Mouse (Mus musculus) midbrain, embryonic 10.5 days (tissue): ENCODE data around the gene Cfap52. TPM values are rescaled to one million over a fixed set of nuclear protein-coding genes. Genes with fewer than 3 reads are reported as not detected.

ENCODE experiments used
- DNase-seq: peaks from one replicate; pipeline ENCODE4 v3.0.0-alpha.2; 2017; ENCODE audit warnings: low spot score
- H3K27ac ChIP-seq: fragments of 300-500 bp; sonication (generic); replicated peaks from 2 replicates; pipeline ENCODE4 v1.5.1; 2016; ENCODE audit warnings: mild to moderate bottlenecking
- H3K27me3 ChIP-seq: fragments of 300-500 bp; sonication (generic); 2 replicates; pipeline ENCODE4 v1.6.1; 2016; ENCODE audit warnings: low read depth, mild to moderate bottlenecking; ENCODE audit not compliant: poor library complexity, severe bottlenecking
- H3K36me3 ChIP-seq: fragments of 300-500 bp; sonication (generic); 2 replicates; pipeline ENCODE4 v1.6.1; 2016; ENCODE audit warnings: mild to moderate bottlenecking, moderate library complexity
- H3K4me1 ChIP-seq: fragments of 300-500 bp; sonication (generic); 2 replicates; pipeline ENCODE4 v1.6.1; 2016
- H3K4me3 ChIP-seq: fragments of 300-500 bp; sonication (generic); 2 replicates; pipeline ENCODE4 v1.5.1; 2016; ENCODE audit warnings: mild to moderate bottlenecking, moderate library complexity
- H3K9me3 ChIP-seq: fragments of 300-500 bp; sonication (generic); replicated peaks from 2 replicates; pipeline ENCODE4 v1.6.1; 2016; ENCODE audit warnings: mild to moderate bottlenecking
- WGBS: fragments of 180-500 bp; shearing (Covaris S2); methylation state at CpG from one replicate; pipeline ENCODE4 v1.1.7; 2016; 5-methylcytosine and 5-hydroxymethylcytosine counted together
- polyA plus RNA-seq: library from polyadenylated mRNA; unstranded; fragments of >200 nt; fragmentation: Nextera tagmentation; extraction: Ambion mirVana; gene quantifications from 2 replicates; pipeline ENCODE4 v1.2.1, GENCODE M21; 2016

Gene Cfap52
- polyA plus RNA-seq, 1 experiment from 2014 or later, result 0.78 TPM

DNA sequence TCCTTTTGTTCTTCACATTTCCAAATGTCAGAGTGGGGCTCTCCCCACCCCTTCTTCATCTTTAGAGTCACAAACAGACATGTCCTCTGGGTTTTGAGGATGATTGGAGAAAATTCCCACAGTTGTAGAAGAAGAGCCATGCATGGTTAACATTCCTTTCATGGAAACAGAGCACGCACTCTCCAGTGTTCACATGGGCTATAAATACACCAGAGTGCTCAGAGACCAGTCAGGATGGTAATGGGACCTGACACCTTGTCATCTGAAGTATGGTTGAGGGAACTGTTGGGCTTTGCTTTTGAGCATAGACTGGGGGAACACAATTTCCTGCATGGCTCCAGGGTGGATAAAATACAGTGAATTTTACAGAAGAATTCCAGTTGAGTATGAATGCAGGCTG, 7.2 kb upstream of the Cfap52 start:
- Histone ChIP-seq H3K4me1 (peaks cover 28% of the 10 kb centered on the region), H3K27ac (no peak overlapping the region), H3K27me3 (peaks cover 15% of the 10 kb centered on the region), H3K36me3 (peaks cover 26% of the 10 kb centered on the region), H3K9me3 (no peaks in the 10 kb centered on the region), H3K4me3 (no peak overlapping the region)
- no peak for DNase-seq
- 82% methylated on average over 1 of the region's 1 CpGs for WGBS

DNA sequence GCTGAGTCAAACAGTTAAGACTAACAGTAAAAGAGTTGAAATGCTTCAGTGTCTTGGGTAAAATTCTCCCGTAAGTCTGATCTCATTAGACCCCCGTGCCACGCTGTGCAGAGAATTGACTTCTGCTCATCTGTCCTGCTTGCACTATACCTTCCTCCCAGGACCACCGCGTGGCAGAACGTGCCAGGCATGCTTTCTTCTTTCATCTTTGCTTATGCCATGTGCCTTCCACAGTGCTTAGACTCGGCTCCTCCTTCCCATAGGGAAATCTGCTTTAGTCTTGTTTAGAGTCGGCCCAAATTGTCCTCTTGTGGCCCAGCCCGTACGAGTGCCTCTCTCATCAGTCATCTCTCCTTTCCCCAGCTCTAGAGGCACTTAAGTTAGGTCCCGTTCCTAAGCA, 2.4 kb upstream of the Cfap52 start:
- Histone ChIP-seq H3K36me3 (peaks cover 14% of the 10 kb centered on the region), H3K27me3 (no peaks in the 10 kb centered on the region), H3K4me3 (no peak overlapping the region), H3K27ac (no peak overlapping the region), H3K9me3 (no peaks in the 10 kb centered on the region), H3K4me1 (peaks cover 33% of the 10 kb centered on the region)
- 72% methylated on average over 11 of the region's 11 CpGs for WGBS
- no peak for DNase-seq

DNA sequence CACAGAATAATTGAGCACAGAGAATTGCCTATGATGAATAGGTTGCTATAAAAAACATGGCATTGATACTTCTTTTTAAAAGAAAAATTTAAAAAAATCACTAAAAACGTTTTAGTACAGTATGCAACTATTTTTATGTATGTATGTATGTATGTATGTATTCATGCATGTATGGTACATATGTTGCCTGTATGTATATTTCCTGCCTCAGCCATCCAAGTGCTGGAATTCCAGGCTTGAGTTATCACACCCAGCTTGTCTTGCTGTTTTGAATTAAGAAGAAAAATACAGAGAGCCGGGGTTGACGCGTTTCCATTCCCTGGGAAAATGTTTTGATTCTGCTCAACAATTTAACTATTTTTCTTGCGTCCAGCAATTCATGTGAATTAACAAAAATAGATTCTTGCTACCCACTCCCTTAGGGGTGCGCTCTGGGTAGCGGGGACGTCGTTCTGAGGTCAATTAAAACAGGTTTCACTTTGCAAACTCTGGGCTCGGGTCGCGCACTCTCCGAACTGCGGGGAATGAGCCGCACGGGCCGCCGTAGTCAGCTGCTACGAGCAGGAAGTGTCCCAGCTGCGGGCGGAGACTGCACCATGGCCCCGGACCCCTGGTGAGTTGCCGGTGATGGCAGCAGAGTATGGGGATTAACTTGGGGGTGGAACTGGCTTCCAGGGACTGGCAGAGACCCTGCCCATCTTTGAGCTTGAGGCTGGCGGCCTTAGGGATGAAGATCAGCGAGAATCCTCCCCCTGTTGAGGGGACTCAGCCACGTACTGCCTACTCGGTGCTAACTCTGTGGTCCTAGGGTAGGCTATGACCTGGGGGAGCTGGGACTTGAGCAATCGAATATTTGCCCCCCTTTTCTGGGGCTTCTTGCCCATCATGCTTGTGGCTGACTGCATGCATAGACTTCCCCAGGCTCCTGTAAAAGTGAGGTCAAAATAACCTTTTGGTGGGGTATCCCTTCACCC, 741 bp upstream of the Cfap52 start, which contains the start of gene Stx8:
Gene Stx8 (plus strand): TSS at position 289 of the 974 bp plus-strand sequence.
- Histone ChIP-seq H3K36me3 (peaks cover 11% of the 10 kb centered on the region), H3K4me1 (peaks cover 33% of the 10 kb centered on the region), H3K27me3 (no peaks in the 10 kb centered on the region), H3K27ac (peak within 1 kb of the TSS; percentile 85), H3K9me3 (no peaks in the 10 kb centered on the region), H3K4me3 (peak within 1 kb of the TSS; percentile 91)
- peak; percentile 91 for DNase-seq
- WGBS, result under 1% methylated on average over 28 of the region's 28 CpGs

DNA sequence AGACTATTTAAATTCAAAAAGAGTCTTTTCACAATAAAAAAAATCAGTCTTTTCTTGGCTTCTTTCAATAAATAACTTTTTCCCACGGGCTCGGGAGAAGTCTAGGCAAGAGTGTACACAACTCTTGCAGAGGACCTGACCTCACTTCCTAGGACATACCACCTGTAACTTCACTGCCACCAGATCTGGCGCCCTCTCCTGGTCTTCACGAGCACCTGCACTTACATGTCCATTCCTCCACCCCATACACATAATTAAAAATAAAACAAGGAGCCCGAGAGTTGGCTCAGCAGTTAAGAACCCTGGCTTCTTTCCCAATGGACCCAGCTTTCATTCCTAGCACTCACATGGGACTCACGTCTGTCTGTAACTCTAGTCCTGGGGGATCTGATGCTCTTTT, 1.3 kb downstream of the Cfap52 start:
- DNase-seq, result no peak

DNA sequence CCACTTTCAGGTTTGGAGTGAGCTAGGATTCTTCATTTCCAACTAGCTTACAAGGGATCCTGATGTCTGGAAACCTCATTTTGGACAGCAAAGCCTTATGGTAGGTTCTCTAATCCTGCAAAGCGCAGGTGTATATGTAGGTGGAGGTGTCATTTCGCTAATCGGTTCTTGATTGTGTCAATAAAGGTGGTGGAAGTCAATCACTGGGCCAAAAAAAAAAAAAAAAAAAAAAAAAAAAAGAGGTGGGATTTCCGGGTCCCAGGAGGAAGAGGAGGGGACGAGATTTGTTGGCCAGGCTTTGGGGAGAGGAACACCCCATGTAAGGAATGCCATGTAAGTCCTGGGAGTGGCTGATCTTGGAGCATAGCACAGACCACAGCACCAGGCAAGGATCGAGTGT, 11.0 kb downstream of the Cfap52 start:
- no peak overlapping the region for H3K27ac ChIP-seq
- H3K36me3 ChIP-seq, result no peaks in the 10 kb centered on the region
- no peak for DNase-seq
- no peaks in the 10 kb centered on the region for H3K9me3 ChIP-seq
- no peaks in the 10 kb centered on the region for H3K4me1 ChIP-seq
- no peak overlapping the region for H3K4me3 ChIP-seq
- 92% methylated on average over 6 of the region's 6 CpGs for WGBS
- no peaks in the 10 kb centered on the region for H3K27me3 ChIP-seq

More for the DNA sequence above, 1.3 kb downstream of the Cfap52 start:
- H3K36me3 ChIP-seq, result no peaks in the 10 kb centered on the region
- peaks cover 33% of the 10 kb centered on the region for H3K4me1 ChIP-seq
- H3K4me3 ChIP-seq, result no peak overlapping the region
- 78% methylated on average over 6 of the region's 6 CpGs for WGBS
- H3K27me3 ChIP-seq, result no peaks in the 10 kb centered on the region
- H3K27ac ChIP-seq, result no peak overlapping the region
- H3K9me3 ChIP-seq, result no peaks in the 10 kb centered on the region

DNA sequence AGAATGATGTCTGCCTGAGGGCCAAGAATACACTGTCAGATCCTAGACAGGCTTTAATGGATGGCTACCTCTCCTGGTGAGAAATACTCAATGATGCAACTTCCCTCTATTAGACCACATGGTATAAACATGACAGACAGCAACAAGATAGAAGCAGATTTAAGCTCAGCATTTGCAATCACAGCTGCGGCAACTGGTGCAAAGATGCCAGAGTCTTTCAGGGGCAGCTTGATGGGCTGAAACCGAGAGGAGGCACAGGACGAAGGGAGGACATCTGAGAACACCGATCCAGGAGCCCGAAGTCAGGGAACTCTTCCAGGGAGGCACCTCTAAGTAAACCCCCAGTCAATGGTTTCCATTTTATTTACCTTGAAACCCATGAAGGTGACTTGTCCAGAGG, 11.8 kb downstream of the Cfap52 start:
- H3K36me3 ChIP-seq, result no peaks in the 10 kb centered on the region
- no peak overlapping the region for H3K27ac ChIP-seq
- H3K4me1 ChIP-seq, result no peaks in the 10 kb centered on the region
- no peak for DNase-seq
- no peaks in the 10 kb centered on the region for H3K27me3 ChIP-seq
- WGBS, result 85% methylated on average over 5 of the region's 5 CpGs
- no peak overlapping the region for H3K4me3 ChIP-seq
- no peaks in the 10 kb centered on the region for H3K9me3 ChIP-seq

DNA sequence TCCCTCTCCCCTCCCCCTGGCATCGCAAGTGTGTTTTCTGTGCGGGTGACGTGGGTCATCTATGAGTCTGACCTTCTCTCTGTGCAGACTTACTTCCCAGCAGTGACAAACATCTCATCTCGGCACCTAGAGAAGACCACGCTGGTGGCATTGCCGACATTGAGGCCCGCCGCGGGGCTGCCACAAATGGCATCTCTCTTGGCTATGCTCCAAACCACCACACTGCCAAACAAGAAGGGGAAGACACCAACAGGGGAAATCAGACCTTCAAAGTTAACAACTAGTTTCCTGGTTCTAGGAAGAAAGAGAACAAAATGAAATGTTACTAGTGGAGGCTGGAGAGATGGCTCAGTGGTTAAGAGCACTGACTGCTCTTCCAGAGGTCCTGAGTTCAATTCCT, 16.0 kb downstream of the Cfap52 start:
- no peaks in the 10 kb centered on the region for H3K9me3 ChIP-seq
- H3K36me3 ChIP-seq, result no peaks in the 10 kb centered on the region
- H3K27me3 ChIP-seq, result no peaks in the 10 kb centered on the region
- H3K27ac ChIP-seq, result no peak overlapping the region
- no peak for DNase-seq
- 94% methylated on average over 9 of the region's 9 CpGs for WGBS
- no peak overlapping the region for H3K4me3 ChIP-seq
- H3K4me1 ChIP-seq, result no peaks in the 10 kb centered on the region

DNA sequence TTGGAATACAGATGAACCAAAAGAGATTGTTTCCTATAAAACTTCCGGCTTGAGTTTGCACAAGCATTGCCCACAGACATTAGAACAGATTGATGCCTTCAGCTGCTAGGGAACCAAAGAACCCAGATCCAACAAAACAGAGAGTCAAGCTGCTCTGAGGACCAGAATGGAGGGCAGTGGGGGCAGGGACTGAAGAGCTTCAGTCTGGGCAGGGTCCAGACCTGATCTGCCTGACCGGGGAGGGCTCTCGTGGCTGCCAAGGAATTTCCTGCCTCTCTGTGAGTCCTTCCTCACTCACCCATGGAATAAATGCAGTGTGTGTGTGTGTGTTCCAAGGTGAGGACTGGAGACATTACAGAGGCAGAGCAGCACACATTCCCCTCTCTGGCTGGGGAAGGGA, 17.2 kb downstream of the Cfap52 start:
- WGBS, result 60% methylated on average over 3 of the region's 3 CpGs
- H3K36me3 ChIP-seq, result no peaks in the 10 kb centered on the region
- no peaks in the 10 kb centered on the region for H3K27me3 ChIP-seq
- no peaks in the 10 kb centered on the region for H3K9me3 ChIP-seq
- H3K27ac ChIP-seq, result no peak overlapping the region
- no peak overlapping the region for H3K4me3 ChIP-seq
- no peaks in the 10 kb centered on the region for H3K4me1 ChIP-seq
- DNase-seq, result no peak

DNA sequence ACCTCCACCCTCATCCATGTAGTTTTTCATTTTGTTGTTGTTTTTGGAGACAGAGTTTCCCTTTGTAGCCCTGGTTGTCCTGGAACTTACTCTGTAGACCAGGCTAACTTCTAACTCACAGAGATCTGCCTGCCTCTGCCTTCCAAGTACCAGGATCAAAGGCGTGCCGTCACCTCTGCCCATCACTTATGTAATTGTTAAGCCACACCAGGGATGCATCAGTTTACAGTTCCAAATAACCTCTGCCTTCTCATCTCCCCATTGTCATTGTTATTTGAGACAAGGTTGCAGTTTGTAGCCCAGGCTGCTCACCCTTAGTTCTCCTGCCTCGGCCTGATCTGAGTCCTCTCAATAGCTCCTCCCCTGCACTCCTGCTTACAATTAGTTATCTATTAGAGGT, 33.3 kb downstream of the Cfap52 start:
- 86% methylated on average over 3 of the region's 3 CpGs for WGBS
- H3K27ac ChIP-seq, result no peak overlapping the region

DNA sequence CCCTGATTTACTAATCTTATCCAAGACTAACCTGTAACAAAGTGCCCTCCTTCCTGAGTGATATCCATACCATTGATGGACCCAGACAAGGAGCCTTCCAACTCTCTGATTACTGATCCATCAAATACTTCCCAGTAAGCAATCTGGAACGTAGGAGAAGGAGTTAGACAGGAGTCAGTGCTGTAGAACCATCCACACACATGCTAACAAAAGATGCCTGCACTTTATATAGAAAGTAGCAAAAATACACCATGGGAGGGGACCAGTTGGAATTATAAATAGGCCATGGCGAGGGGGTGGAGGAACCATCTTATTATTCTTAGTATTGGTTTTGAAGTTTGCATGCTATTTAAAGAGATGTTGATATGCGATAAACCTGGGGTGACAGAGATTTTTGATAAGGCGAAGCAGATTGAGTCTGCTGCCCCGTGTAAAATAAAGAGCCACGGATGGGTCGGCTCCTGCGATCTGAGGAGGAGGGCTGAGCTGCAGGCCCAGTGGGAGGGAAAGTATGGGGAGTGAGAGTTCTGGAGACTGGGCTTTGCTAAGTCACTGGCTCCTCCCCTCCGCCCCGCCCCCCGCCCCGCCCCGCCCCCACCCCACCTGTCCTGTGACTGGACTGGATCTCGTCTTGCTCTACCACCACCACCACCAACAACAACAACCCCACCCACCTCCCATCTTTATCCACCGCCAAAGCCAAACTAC, 38.9 kb downstream of the Cfap52 start:
- Histone ChIP-seq H3K36me3 (no peaks in the 10 kb centered on the region), H3K4me3 (no peak overlapping the region), H3K27me3 (peaks cover 9% of the 10 kb centered on the region), H3K27ac (no peak overlapping the region), H3K4me1 (peaks cover 23% of the 10 kb centered on the region), H3K9me3 (no peaks in the 10 kb centered on the region)
- no peak for DNase-seq
- WGBS, result 17% methylated on average over 10 of the region's 15 CpGs

More for the DNA sequence above, 33.3 kb downstream of the Cfap52 start:
- H3K36me3 ChIP-seq, result no peaks in the 10 kb centered on the region
- DNase-seq, result no peak
- H3K4me3 ChIP-seq, result no peak overlapping the region
- no peaks in the 10 kb centered on the region for H3K27me3 ChIP-seq
- no peaks in the 10 kb centered on the region for H3K9me3 ChIP-seq
- no peaks in the 10 kb centered on the region for H3K4me1 ChIP-seq

DNA sequence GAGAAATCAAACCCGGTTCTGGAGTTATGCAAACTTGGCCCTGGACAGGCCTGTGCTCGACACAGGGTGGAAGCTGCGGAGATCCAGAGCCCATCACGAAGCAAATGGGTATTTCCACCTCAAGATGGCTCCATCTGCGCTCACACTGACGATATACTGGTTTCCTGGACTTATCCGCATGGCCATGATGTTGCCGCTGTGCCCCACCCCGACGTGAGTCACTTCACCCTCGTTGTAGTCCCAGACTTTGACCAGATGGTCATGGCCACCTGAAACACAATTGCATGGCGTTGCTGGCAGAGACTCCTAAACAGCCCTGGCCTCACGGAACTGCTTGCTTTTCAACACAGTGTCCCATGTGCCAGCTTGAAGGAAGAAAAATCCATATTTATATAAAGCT, 40.5 kb downstream of the Cfap52 start:
- no peak overlapping the region for H3K27ac ChIP-seq
- peaks cover 24% of the 10 kb centered on the region for H3K27me3 ChIP-seq
- H3K9me3 ChIP-seq, result no peaks in the 10 kb centered on the region
- DNase-seq, result no peak
- WGBS, result 89% methylated on average over 13 of the region's 13 CpGs
- peaks cover 28% of the 10 kb centered on the region for H3K4me1 ChIP-seq
- no peak overlapping the region for H3K4me3 ChIP-seq
- H3K36me3 ChIP-seq, result no peaks in the 10 kb centered on the region

DNA sequence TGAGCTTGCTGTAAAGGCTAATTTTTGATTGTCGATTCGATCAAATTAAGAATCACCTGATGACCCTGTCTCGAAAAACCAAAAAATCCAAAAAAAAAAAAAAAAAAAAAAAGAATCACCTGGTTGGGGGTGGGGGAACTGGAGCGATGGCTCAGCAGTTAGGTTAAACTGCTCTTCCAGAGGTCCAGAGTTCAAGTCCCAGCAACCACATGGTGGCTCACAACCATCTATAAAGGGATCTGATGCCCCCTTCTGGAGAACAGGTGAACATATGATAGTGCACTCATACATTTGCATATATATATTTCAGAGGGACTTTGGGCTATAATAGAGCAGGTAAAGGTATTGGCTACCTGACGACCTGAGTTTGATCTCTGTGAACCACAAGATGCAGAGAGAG, 41.7 kb downstream of the Cfap52 start:
- Histone ChIP-seq H3K9me3 (no peaks in the 10 kb centered on the region), H3K27ac (no peak overlapping the region), H3K36me3 (no peaks in the 10 kb centered on the region), H3K4me1 (peaks cover 28% of the 10 kb centered on the region), H3K27me3 (peaks cover 36% of the 10 kb centered on the region), H3K4me3 (no peak overlapping the region)
- no peak for DNase-seq
- whole genome bisulfite sequencing, result 97% methylated on average over 5 of the region's 5 CpGs

DNA sequence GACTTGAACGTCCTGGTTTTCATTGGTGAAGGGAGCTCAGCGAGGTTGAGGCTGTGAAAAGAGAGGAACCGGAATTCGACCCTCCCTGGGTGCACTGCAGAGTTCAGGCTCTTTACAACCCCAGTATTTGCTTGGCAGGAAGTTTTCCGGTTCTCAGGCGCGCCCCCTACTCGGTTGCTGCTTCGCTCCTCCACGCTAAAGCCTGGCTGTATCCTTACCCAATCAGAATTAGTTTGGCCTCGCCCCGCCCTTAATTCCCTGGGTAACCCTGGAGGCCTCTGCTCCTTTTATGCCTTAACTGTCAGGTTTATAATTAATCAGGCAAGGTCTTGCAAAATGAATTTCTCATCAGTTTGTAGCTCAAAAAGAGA, 42.7 kb downstream of the Cfap52 start:
- DNase-seq, result peak; percentile 81
- H3K9me3 ChIP-seq, result no peaks in the 10 kb centered on the region
- H3K4me1 ChIP-seq, result peaks cover 28% of the 10 kb centered on the region
- WGBS, result 0% methylated on average over 12 of the region's 12 CpGs
- H3K27ac ChIP-seq, result peak overlapping the region; percentile 79; the same call in 1 of the 2 replicates
- no peaks in the 10 kb centered on the region for H3K36me3 ChIP-seq
- peaks cover 40% of the 10 kb centered on the region for H3K27me3 ChIP-seq
- H3K4me3 ChIP-seq, result peak overlapping the region; percentile 88
